Mouse (Mus musculus) macrophage (primary cell): Measurements from ENCODE around the gene Thoc3. TPM values are rescaled to one million over a fixed set of nuclear protein-coding genes. Genes with fewer than 3 reads are reported as not detected.
"Not testable (repeated sequence)": the region's sequence is repeated elsewhere in the genome, so short reads cannot be mapped to it uniquely, and the experiment has no call there.

Source experiments
- H3K27ac ChIP-seq: fragments of 350-480 bp; formaldehyde crosslinking; 2 replicates; pipeline ENCODE4 v1.9.0; 2021
- H3K36me3 ChIP-seq: fragments of 350-480 bp; formaldehyde crosslinking; 2 replicates; pipeline ENCODE4 v1.9.0; 2021; ENCODE audit errors: inconsistent target
- H3K4me3 ChIP-seq: fragments of 350-480 bp; formaldehyde crosslinking; 2 replicates; pipeline ENCODE4 v1.9.0; 2021; ENCODE audit errors: inconsistent target
- H3K79me2 ChIP-seq: fragments of 350-480 bp; formaldehyde crosslinking; 2 replicates; pipeline ENCODE4 v1.9.0; 2021; ENCODE audit errors: inconsistent target
- WGBS: methylation state at CpG from one replicate; pipeline ENCODE4 v1.1.7; 2026; ENCODE audit warnings: inconsistent platforms; ENCODE audit not compliant: missing documents; 5-methylcytosine and 5-hydroxymethylcytosine counted together
- polyA plus RNA-seq: library from polyadenylated mRNA; stranded (reverse); fragments of 250-400 nt; gene quantifications from 3 replicates; pipeline ENCODE4 v1.2.4, GENCODE M21; 2018; ENCODE audit warnings: inconsistent platforms
- total RNA-seq, 78 experiments: library from RNA; depleted of rRNA; stranded (reverse); fragments of 250-400 nt; gene quantifications; 1 replicate in 9 of 78; 2 replicates in 24 of 78; 3 replicates in 43 of 78; 4 replicates in 2 of 78; pipeline ENCODE4 v1.2.4; 2018; ENCODE audit warnings: inconsistent platforms in 56 of 78

The Thoc3 gene
- total RNA-seq (2018; cell fraction: chromatin; rRNA removed), result 10 to 100 TPM in 14 of 26 experiments, 1 to 10 TPM in 12; 2.2 to 22.7 (median 10.7) TPM
- total RNA-seq (2018; cell fraction: cytosol; rRNA removed), result 10 to 100 TPM; 10.4 to 18.8 (median 15.2) TPM
- 10 to 100 TPM in 13 of 26 experiments, 1 to 10 TPM in 13; 4.1 to 27.0 (median 10.7) TPM for total RNA-seq (2018; cell fraction: nucleus; rRNA removed)
- polyA plus RNA-seq, result 12.0 to 20.4 TPM (median 17.5 TPM) in 3 replicates

DNA sequence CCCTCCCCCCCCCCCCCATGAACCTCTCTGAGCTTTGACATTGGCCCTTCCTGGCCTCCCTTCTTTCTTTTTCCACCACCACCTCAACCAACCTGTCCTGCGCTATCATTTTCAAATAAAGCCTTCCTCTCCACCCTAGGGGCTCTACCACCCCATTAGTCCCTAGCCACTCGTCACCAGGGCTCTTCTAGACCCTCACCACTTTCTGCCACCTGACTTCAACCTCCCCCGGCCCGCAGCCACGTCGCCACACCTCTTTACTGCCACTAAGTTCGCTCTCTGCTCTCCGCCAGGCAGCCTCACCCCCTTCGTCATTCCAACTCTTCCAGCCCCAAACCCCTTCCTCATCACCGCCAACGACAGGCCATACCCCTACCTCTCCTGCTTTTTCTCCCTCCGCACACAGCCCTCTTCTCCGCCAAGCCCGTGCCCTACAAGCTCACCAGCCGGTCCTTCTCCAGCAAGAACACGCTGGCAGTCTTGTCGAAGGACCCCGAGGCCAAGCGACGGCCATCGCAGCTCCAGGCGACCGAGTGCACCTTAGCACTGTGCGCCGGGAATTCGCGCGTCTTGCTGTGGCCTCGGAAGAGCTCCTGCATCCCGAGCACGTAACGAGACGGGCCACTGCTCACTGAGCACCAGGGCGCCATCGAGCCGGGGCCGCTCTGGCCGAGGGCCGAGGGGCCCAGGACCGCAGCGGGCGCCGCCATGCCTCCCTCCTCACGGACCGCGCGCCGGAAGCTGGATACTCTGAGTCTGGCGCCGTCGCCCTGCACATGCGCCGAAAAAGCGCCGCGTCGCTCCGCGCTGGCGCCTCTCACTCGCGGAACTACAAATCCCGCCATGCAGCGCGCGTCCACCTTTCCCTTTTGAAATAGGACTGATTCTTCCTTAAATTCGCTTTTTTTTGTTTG is at the start of gene Thoc3:
Gene Thoc3 (minus strand): TSS at position 752 of the 914 bp plus-strand sequence.
- Histone ChIP-seq H3K36me3 (peaks cover 27% of the 10 kb centered on the region), H3K79me2 (peaks cover 27% of the 10 kb centered on the region), H3K4me3 (peak within 1 kb of the TSS; percentile 97), H3K27ac (peak within 1 kb of the TSS; percentile 48)
- under 1% methylated on average over 66 of the region's 67 CpGs for WGBS

DNA sequence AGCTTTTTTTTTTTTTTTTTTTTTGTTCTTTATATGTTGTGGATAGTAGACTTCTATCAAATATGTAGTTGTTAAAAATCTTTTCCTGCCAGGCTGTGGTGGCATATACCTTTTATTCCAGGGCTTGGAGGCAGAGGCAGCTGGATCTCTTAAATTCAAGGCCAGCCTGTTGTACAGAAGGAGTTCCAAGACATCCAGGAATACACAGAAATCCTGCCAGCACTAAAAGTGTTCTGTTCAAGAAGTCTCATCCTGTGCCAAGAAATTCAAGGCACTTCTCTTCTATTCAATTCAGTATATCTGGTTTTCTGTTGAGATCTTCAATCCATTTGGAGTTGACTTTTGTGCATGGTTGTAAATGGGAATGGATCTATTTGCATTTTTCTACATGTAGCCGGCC is 37.3 kb upstream of the Thoc3 start:
- WGBS, result 100% methylated on average over 1 of the region's 1 CpGs
- Histone ChIP-seq H3K4me3 (no peak overlapping the region), H3K79me2 (no peaks in the 10 kb centered on the region)

GRCm38 (mm10) chr13:54504611-54505260 is 36.1 kb upstream of the Thoc3 start:
- WGBS, result 63% methylated on average over 7 of the region's 7 CpGs
- no peak overlapping the region for H3K27ac ChIP-seq
- H3K36me3 ChIP-seq, result no peaks in the 10 kb centered on the region
- peak overlapping the region; percentile 27 for H3K4me3 ChIP-seq
- H3K79me2 ChIP-seq, result no peaks in the 10 kb centered on the region

More for the DNA sequence above, 37.3 kb upstream of the Thoc3 start:
- no peaks in the 10 kb centered on the region for H3K36me3 ChIP-seq
- no peak overlapping the region for H3K27ac ChIP-seq

- Histone ChIP-seq H3K4me3 (peak within 1 kb of the TSS; percentile 31), H3K36me3 (no peaks in the 10 kb centered on the region), H3K27ac (no peak within 1 kb of the TSS), H3K79me2 (no peaks in the 10 kb centered on the region)
- 1% methylated on average over 103 of the region's 105 CpGs for WGBS
These were observed 35.2 kb upstream of the Thoc3 start, which contains the start of gene Simc1 for GRCm38 (mm10) chr13:54503604-54504521. Gene Simc1 (plus strand): TSS chr13:54503779.

DNA sequence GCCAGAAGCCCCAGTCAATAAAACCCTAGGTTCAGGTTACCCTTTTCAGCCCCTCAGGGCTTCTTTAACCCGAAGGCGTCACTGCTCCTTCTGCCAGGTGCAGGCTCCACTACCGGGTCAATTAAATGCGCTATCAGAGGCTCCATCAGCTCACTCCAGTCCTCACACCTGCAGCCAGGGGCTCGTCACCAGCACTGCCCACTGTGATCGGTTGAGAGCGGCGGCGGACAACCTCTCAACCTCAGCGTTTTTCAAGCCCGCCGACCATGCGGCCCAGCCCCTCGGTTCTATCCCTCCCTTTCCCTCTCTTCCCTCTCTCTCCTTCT is 34.6 kb upstream of the Thoc3 start:
- peak overlapping the region; percentile 31; the same call in 1 of the 2 replicates for H3K4me3 ChIP-seq
- no peaks in the 10 kb centered on the region for H3K36me3 ChIP-seq
- no peaks in the 10 kb centered on the region for H3K79me2 ChIP-seq
- 9% methylated on average over 14 of the region's 14 CpGs for WGBS
- no peak overlapping the region for H3K27ac ChIP-seq

DNA sequence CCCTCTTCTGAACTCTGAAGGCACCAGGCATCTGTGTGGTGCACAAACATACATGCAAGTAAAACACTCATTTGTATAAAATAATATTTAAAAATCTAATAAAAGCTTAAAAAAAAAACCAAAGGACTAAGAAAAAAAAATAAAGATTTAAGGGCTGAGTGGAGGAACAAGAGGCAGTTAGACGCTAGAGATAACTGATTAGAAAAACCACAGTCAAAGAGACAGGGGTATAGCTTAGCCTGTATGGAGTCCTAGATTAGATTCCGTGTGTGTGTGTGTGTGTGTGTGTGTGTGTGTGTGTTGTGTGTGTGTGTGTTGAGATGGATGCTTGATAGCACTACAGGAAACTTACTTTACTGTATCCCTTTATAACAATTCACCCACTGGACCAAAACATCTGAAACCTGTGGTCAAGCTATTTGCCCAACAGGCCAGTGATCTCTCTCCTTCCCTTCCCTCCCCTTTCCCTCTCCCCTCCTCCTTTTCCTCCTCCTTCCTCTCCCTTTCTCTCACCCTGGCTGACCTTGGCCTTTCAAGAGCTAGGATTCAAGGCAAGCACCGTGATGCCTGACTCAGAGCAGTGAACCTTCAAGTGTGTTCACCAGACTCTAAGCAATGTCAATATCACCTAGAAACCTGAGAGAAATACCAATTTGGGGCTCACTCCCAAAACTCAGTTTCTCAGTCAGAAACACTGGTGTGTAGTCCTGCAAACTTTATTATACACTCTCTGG is 33.5 kb upstream of the Thoc3 start:
- no peaks in the 10 kb centered on the region for H3K79me2 ChIP-seq
- 65% methylated on average over 3 of the region's 3 CpGs for WGBS
- no peak overlapping the region for H3K4me3 ChIP-seq
- no peaks in the 10 kb centered on the region for H3K36me3 ChIP-seq
- no peak overlapping the region for H3K27ac ChIP-seq

- Histone ChIP-seq H3K27ac (no peak overlapping the region), H3K4me3 (no peak overlapping the region), H3K79me2 (no peaks in the 10 kb centered on the region), H3K36me3 (no peaks in the 10 kb centered on the region)
- WGBS, result 81% methylated on average over 2 of the region's 2 CpGs
These were observed 32.7 kb upstream of the Thoc3 start for GRCm38 (mm10) chr13:54501352-54501751.

- H3K4me3 ChIP-seq, H3K27ac ChIP-seq, H3K79me2 ChIP-seq, H3K36me3 ChIP-seq: not testable (repeated sequence)
- WGBS, result 85% methylated on average over 7 of the region's 7 CpGs
These were observed 30.9 kb upstream of the Thoc3 start for GRCm38 (mm10) chr13:54499551-54499950.

GRCm38 (mm10) chr13:54491381-54491780 is 22.7 kb upstream of the Thoc3 start:
- WGBS, result 97% methylated on average over 6 of the region's 6 CpGs
- H3K36me3 ChIP-seq, result no peaks in the 10 kb centered on the region
- no peaks in the 10 kb centered on the region for H3K79me2 ChIP-seq
- H3K27ac ChIP-seq, result no peak overlapping the region
- no peak overlapping the region for H3K4me3 ChIP-seq

DNA sequence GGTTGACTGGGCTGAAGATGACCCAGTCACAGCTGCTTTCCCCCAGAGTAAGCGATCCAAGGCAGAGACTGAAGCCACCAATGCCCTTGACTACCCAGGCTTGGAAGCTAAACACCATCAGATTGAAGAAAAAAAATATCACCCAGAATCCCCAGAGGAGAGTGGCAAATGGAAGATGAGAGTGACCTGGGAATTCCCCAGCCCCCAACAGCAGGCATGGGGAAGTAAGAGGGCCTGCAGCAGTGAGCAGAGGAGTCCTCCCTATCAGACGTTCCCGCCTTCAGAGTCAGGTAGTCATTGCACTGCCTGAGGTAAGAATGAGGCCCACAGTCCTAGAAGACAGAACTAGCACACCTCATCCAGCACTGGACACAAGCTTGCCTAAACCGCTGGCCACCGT is 21.8 kb upstream of the Thoc3 start:
- H3K27ac ChIP-seq, result no peak overlapping the region
- 71% methylated on average over 5 of the region's 5 CpGs for WGBS
- H3K36me3 ChIP-seq, result no peaks in the 10 kb centered on the region
- H3K79me2 ChIP-seq, result no peaks in the 10 kb centered on the region
- no peak overlapping the region for H3K4me3 ChIP-seq

GRCm38 (mm10) chr13:54481498-54481897 is 12.8 kb upstream of the Thoc3 start:
- Histone ChIP-seq H3K4me3 (no peak overlapping the region), H3K79me2 (no peaks in the 10 kb centered on the region), H3K27ac (no peak overlapping the region), H3K36me3 (no peaks in the 10 kb centered on the region)
- 88% methylated on average over 14 of the region's 14 CpGs for WGBS

DNA sequence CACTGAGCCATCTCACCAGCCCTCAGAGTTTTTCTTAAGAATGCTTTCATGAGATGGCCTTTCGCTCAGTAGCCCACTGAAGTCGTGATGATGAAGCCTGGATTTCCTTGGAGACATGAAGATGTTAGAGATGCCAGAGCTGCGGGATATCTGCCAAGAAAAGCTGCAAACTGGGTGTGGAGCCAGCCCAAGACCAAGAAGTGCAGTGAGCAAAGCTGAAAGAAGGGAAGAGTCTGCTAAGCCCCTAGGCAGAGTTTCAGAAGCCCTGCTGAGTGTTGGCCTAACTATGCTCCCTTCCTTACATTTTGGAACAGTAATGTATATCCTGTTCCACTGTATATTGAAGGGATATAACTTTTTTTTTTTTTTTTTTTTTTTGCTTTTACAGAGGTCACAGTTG is 10.6 kb upstream of the Thoc3 start:
- WGBS, result 76% methylated on average over 3 of the region's 3 CpGs

DNA sequence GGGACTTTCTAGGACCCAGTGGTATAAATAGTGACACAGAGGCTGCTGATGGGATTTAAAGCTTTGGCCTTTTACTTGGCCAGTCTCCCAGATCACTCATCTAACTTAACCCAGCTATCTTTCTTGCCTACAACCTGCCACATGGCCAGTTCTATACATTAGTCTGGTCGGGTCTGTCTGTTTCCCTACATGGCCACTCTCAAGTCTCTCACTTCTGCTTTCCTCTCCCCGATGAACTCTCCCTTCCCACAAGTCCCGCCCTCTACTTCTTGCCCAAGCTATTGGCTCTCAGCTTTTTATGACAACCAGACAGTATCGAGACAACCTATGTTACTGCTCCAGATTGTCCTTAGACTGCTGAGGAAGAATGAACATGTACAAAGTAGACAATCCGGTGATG is 7.1 kb upstream of the Thoc3 start:
- no peaks in the 10 kb centered on the region for H3K79me2 ChIP-seq
- no peak overlapping the region for H3K27ac ChIP-seq
- 6% methylated on average over 5 of the region's 5 CpGs for WGBS
- H3K36me3 ChIP-seq, result no peaks in the 10 kb centered on the region
- no peak overlapping the region for H3K4me3 ChIP-seq

More for the DNA sequence above, 10.6 kb upstream of the Thoc3 start:
- H3K27ac ChIP-seq, result no peak overlapping the region
- no peak overlapping the region for H3K4me3 ChIP-seq
- H3K79me2 ChIP-seq, result no peaks in the 10 kb centered on the region
- H3K36me3 ChIP-seq, result no peaks in the 10 kb centered on the region
